Mouse (Mus musculus): ENCODE measurements around the gene Lbx2.

- TF ChIP-seq CTCF (conservative IDR thresholded peaks at IDR 0.05; ENCODE audit: low read length) (no peak), POU5F1 (IDR thresholded peaks at IDR 0.05; ENCODE audit: borderline replicate concordance, low read length) (no peak)
These were observed 15.6 kb upstream of the Lbx2 start for GRCm38 (mm10) chr6:83070311-83071219.
